Mouse (Mus musculus) CD4-positive naive resting alpha-beta T cell, adult 57 days (primary cell): ENCODE results near the gene Smim10l1. TPM values are rescaled to one million over a fixed set of nuclear protein-coding genes. Genes with fewer than 3 reads are reported as not detected.

Experiments used
- total RNA-seq: library from RNA; stranded (reverse); gene quantifications from one replicate; pipeline ENCODE4 v1.2.4, GENCODE M21; 2023

Gene Smim10l1
- total RNA-seq: 20.0 TPM

GRCm38 (mm10) chr6:133104609-133104921 is at the start of gene Smim10l1:
TSS of gene Smim10l1 (plus strand) at chr6:133104909.

GRCm38 (mm10) chr6:133055716-133056115 is 49.0 kb upstream of the Smim10l1 start, which contains the start of gene Tas2r140:
TSS of gene Tas2r140 (minus strand) at chr6:133055816.

Other genes with a start within 250 kb of the Smim10l1 start
- not detected for gene Tas2r116, start 249.5 kb upstream of the Smim10l1 start, total RNA-seq
- gene Tas2r110, start 236.9 kb upstream of the Smim10l1 start, total RNA-seq: not detected
- gene Tas2r113, start 211.9 kb upstream of the Smim10l1 start, total RNA-seq: not detected
- gene Tas2r125, start 195.3 kb upstream of the Smim10l1 start, total RNA-seq: not detected
- gene Tas2r129, start 153.8 kb upstream of the Smim10l1 start, total RNA-seq: not detected
- gene Tas2r131, start 147.0 kb upstream of the Smim10l1 start, total RNA-seq: not detected
- not detected for gene Tas2r109, start 123.9 kb upstream of the Smim10l1 start, total RNA-seq
- gene Tas2r103, start 67.8 kb upstream of the Smim10l1 start, total RNA-seq: not detected
- gene Tas2r140, start 49.1 kb upstream of the Smim10l1 start, total RNA-seq: not detected
- not detected for gene 5530400C23Rik, start 187.3 kb downstream of the Smim10l1 start, total RNA-seq